Mouse (Mus musculus) adrenal gland, postnatal 25 days (tissue): ENCODE measurements around the gene Comt. TPM values are rescaled to one million over a fixed set of nuclear protein-coding genes. Genes with fewer than 3 reads are reported as not detected.

Experiments
- DNase-seq: peaks from one replicate; pipeline ENCODE4 v3.0.0; 2021; ENCODE audit warnings: mixed read lengths
- long read RNA-seq: library from polyadenylated mRNA; stranded (forward); transcript quantifications from one replicate; pipeline ENCODE4 v2.0.0, GENCODE M21; 2021
- total RNA-seq: library from RNA; stranded (reverse); gene quantifications from 2 replicates; pipeline ENCODE4 v1.2.3, GENCODE M21; 2021

Comt gene
- 147 and 150 TPM in 2 replicates for total RNA-seq
- long read RNA-seq, transcript Comt-204 (5 exons, 1,978 nt): minor isoform, 72 of 413 reads
- long read RNA-seq, transcript Comt-201 (6 exons, 1,397 nt): major isoform, 110 of 413 reads
- long read RNA-seq, transcript Comt-202 (5 exons, 1,866 nt): minor isoform, 55 of 413 reads
- long read RNA-seq, partial matches to known transcripts: 91 of 413 reads
- long read RNA-seq, other reads (novel, unspliced or antisense): 85 of 413 reads

DNA sequence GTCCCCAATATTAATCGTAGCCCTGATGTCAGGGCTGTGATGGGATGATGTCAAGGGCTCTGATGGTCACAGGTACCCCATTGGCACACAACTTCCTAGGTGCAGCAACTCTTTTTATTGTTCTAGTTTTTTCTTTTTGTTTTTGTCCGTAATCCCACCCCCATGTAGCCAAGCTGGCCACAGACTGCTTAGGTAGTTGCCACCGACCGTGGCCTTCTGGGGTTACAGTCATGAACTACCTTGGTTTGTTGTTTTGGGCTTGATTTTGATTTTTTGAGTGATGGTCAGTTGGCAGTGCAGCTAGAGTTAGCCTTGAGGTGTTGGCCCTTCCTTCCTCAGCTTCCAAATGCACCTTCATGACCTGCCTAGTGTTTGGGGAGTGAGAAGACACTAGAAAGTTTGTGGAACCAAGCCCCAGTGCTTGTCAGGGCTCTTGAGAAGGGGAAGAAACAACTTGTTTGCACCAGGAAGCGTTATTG, at the start of gene Comt:
TSS of gene Comt (minus strand) at position 51 of the 479 bp plus-strand sequence.
- no peak for DNase-seq

DNA sequence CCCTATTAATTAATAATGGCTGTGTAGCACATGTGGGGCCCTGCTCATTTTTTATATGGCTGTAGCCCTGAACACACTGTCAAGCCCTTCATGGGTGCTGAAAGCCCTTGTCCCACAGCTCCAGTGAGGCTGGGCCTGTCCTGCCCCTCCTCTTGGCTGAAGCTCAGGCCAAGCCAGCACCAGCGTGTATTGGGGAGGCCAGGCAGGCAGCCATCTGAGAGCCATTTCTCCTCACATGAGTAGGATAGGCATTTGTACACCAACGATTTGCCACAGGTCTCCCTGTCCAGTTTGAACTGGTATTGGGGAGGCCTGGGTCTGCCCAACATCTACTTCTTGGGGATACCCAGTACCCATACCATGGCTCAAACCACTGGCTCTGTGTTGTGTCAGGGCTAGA, 47.4 kb upstream of the Comt start:
- DNase-seq: no peak

DNA sequence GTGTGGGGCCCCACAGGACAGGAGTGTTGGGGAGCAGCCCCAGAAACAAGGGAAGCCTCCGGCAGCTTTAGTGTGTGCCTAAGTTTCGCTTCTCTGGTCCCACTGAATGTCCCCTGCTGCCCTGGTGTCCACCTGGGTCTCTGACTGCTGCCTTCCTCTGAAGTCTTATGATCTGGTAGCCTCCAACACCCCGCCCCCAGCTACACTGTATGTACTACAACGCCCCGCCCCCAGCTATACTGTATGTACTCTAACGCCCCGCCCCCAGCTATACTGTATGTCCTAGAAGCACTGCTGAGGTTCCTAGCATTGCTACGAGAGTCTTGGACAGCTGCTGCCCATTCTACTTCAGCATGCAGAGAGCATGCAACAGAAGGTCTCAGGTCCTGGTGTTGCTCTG, 46.3 kb upstream of the Comt start:
- DNase-seq: no peak

DNA sequence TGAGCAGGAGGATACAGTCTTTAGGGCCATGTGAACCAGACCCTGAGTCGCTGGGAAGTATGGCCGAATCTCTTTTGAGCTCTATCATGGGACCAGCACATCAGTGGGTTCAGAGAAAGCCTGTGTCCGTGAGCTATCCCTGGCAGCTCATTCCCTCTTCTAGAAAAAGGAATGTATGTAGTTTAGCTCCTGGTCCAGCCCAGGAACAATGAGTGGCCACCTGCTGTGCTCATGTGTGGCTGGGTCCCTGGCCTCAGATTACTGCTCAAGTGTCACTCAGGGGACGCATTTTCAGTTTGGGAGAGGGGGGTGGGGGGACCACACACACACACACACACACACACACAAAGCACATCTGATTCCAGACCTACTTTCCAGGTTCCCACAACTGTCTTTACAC, 45.8 kb upstream of the Comt start:
- DNase-seq: no peak

DNA sequence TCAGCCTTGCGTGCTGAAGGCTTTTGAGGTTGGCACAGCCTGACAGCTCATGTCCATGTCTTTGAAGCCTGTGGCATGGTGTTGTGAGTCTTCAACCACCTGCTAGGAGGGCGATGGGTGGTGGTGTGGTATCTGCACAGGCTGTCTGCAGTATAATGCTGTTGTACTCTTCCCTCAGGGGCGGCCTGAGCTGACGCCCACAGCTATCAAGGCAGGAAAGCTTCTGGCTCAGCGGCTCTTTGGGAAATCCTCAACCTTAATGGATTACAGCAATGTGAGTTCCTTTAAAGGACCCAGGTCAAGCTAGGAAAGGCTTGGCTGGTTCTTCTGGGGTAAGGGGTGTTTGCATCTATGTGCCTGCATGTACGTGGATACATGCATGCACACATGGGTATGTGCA, 45.3 kb upstream of the Comt start:
- no peak for DNase-seq

DNA sequence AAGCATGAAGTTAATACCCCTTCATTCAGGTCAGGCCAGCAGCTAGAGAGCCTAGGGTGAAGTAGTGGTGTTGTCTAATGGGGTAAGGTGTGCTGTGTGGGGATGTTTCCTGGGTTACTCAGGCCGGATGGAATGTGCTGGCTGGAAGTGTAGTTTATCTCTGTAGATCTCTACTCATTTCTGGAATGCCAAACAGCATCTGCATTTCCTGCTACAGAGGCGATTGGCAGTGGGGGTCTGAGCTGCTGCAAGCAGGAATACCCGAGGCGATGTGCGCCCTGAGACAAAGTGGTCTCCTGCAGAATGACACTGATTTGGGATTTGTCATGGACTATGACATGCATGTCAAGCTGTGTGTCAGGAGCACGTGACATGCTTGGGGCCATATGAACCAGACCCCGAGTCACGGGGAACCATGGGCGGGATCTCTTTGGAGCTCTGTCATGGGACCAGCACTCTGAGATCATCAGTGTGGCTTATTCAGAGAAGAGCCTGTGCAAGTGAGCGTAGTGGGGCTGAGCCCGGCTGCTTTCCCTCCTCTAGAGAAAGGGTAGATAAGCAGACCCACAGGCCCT, 44.8 kb upstream of the Comt start:
- no peak for DNase-seq

DNA sequence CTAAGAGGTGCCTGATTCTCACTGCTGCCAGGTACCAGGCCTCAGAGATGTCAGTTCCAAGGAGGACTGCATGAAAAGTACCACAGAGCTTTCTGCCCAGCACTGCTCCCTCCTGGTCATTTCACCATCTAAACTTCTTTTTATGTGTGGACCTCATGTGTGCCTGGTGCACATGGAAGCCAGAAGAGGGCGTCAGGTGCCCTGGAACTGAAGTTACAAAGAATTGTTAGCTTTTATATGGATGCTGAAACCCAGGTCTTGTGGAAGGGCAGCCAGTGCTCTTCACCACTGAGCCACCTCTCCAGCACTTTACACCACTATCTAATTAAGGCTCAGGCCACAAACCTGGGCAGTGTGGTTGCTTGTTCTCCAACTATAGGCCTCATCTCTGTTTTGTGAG, 44.2 kb upstream of the Comt start:
- no peak for DNase-seq

DNA sequence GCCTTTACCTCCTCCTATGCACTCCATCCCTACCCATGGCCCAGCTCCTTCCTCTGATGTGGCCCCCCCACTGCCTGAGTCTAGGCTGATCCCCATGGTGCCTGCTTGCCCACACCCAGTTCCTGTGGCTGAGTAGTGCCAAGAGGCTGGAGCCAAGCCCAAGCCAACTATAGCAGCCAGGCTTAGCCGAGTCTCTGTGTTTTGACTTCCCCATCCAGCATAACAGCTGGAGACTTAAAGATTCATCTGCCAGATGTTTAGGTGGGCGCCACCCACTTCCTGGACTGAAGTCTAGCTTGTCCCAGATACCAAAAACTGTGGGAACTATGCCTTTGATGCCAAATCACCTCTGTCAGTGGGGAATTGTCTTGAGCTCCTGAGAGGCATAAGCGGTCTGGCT, 37.6 kb upstream of the Comt start:
- DNase-seq: no peak

DNA sequence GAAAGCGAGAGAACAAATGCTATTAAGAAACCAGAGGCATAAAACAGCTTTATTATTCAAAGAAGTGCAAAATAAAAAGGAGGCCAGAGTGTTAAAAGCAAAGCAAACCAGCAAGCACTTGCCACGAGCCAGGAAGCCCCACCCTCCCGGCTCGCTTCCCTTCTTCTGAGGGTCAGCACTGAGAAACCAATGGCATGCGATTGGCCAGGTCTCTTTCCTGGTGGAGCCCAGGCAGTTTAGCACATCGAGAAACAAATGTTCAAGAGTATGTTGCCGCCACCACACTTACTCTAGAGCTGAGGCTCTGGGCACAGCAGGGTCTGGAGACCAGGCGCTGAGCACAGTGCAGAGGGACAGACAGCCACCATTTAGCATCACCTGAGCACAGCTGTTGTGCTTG, 35.9 kb upstream of the Comt start:
- no peak for DNase-seq

DNA sequence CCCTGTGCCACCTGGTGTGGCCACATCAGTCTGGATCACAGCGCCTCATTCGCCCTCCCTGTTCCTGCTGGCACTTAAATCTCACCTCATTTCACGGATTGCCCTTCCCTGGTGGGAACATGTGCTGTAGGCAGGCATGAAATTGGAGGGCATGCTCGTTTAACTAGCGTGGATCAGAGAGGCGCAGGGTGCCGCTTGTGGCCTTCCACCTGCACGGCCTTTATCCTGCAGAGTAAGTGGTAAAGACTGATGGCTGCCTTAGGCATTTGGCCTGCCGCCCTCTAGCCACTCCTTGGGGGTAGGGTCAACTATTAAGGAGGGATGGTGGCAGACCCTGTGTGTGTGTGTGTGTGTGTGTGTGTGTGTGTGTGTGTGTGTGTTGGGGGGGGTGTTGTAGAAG, 35.4 kb upstream of the Comt start:
- no peak for DNase-seq

DNA sequence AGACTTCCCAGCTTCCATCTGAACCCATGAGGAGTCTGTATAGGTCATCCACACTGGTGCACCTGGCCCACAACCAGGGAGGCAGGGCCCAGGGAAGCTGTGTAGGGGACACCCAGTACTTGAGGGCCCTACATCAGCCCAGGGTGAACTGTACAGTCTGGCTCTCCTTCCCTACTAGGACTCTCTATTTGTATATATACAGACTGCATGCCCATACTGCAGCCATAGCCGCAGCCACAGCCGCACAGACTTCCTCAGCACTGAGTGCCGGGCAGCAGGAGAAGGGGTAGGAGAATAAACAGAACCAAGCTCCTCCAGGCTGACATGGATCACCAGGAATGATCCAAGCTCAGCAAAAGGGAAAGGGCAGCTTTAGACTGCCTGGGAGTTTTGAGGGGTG, 34.2 kb upstream of the Comt start:
- no peak for DNase-seq

DNA sequence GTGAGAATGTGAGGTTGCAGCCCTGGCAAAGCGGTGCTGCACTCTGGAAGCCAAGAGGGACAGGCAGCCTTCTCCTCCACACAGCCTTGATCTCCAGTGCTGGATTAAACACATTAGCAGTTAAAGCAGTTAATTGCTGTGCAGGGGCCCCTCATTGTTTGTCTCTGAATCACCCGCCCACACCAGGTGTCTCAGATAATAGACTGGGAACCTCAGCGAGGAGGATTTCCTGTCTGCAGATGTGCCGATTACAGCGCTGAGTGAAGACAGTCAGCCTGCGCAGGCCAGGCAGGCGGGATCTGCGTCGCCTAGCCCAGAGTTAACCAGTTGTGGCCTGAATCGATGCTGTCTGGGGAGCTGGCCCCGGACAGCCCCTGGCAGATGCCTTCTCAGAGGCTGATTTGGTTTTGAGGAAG, 33.3 kb upstream of the Comt start:
- DNase-seq: no peak

DNA sequence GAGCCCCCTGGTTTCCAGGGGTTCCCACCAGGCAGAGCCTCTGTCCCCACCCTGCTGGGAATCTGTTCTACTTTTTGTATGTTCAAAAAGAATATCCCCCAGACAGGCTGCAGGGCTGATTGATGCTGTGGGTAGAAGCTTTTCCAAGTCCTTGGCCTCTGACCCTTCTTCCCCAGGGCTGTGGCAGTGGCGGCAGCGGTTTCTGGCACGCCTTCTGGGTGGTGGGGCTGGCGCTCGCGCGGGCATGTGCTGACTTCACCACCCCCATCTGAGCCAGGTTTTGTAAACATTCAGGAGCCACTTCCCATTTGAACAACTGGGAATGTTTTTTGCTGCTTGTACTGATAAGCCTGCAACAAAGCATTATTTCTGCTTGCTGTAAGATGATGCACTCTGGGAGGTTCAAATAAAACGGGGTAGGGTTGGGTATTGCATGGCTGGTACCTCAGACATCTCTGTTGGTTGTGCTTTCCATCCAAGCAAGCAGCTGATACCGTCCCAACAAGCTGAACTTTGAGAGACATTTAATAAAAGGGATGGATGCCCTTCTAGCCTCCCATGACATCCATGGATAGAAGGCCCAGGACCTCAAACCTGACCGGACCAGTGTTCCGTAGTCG, 32.8 kb upstream of the Comt start:
- DNase-seq: peak; percentile 41

DNA sequence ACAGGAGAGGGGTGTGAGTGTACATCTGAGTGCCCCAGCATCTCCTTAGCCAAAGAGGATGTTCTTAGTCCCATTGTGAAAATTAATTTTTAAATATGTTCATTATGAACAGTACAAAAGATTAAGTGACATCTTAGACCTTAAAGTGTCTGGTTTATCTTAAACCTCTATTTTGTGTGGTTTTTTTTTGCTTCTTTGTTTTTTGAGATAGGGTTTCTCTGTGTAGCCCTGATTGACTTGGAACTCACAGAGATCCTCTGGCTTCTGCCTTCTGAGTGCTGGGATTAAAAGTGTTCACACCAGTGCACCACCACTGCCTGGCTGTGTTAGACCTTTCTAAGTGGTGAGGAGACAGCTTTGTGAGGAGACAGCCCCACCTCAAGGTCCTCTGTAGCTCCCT, 32.0 kb upstream of the Comt start:
- no peak for DNase-seq

DNA sequence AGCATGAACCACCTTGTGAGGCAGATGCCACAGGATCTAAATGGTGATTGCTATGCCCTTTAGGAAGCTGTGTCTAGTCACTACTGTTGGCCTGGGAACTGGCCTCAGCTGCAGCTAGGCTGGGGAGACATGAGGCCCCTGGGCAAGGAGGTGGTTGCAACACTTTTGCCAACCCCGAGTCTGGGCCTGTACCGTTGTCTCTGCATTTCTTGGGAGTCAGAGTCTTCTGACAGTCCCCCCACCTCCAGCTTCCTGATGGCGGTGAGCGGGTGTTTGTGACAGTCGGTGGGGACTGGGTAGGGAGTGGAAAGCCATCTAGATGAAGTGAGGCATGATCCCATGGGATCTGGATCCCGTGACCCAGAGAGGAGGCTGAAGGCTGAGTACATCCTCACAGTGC, 28.8 kb upstream of the Comt start:
- DNase-seq: no peak

DNA sequence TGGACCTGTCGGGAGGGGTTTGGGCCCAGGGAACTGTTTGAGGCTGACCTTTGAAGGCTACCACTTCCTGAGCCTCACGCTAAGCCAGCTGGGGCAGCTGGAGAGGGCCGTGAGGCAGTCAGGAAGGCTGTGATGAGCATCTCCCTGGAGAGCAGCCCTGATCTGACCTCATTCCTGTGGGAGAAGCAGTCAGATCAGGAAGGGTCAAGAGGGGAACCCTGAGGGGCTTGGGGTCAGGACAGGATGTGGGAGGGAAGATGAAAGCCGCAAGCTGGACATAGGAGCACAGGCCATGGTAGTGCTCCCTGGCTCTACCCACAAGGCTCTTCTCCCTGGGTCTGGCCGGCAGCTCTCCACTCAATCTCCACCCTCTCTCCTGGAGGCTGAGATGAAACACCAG, 27.2 kb upstream of the Comt start:
- DNase-seq: no peak

DNA sequence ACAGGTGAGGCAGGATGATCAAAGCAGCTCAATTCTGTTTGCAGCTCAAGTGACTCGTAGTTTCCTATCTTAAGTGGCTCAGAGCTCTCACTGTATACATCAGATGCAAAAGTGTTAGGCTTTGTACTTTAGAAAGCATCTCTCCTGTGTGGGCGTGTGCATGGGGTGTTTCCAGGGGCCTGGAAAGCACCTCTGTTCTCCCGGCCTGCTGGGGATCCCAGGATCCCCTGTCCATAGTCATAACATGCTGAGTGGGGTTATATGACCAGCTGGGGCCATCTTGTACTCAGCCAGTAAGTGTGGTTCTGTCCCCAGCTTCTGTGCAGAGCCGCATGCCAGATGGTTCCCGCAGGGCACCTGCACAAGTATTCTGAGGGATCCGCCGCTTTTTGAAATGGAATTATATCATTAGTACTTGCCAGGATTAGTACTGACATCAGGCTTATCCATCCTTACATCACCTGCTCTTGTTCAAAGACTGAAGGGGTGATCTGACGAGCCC, 25.8 kb upstream of the Comt start:
- DNase-seq: no peak

DNA sequence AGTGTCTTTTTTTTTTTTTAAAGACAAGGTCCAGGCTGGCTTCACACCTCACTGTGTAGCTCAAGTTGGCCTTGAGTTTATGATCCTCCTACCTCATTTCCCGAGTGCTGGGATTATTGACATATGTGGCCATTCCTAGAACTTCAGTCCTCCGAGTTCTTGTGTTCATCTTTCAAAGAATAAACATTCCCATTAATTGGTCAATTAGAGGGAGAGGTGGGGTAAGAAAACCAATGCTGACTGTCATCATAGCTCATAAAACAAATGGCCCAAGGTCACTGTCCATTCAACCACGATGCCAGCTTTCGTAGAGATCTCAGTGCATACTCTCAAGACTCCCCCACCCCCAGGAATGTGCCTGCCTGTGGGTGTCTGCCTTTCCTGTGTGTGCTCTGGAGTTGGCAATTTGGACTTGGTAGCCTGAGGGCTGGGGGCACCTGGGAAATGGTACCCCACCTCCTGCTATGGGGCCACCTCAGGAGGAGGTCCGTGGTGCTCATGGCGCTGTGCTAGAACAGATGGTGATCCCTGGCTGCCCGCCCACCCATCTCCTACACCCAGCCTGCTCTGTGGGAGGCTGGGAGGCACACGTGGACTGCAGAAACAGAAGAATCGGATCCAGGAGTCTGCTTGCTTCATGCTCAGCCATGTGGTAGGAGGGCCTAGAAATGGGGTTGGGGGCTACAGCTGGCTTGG, 25.0 kb upstream of the Comt start:
- no peak for DNase-seq

DNA sequence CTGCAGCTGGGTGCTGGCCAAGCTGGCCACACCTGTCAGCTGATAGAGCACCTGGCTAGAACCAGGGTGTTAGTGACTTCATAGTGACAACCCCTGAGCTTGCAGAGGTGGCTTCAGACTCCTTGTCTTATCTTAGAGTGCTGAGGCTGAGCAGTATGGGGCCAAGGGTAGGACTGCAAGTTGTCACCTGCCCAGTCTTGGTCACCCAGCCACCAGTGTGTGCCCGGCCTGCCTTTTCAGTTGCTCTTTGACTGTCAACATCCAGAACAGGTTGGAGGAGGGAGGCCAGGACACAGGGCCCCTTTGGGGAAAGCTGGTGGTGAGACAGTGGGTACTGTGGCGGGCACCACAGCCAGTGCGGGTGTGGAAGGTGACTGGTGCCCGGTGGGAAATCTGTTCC, 22.4 kb upstream of the Comt start:
- no peak for DNase-seq

DNA sequence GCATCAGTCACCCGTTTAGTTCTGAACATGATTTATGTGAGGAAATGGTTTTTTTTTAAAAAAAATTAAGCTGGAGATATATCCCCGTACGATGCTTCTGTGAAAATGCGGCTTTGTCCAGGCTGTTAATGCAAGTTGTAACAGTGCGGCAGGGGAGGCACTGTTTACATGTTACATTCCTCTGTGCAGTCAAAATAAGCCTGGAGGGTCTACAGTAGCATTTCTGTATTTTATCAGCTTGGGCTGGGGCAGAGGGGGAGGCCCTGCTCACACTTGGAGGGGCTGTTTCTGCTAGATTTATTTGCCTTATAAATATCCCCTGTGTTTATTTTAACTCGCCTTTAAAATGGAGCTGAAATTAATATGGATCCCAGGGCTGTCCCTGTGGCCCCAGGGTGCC, 21.5 kb upstream of the Comt start:
- DNase-seq: no peak

DNA sequence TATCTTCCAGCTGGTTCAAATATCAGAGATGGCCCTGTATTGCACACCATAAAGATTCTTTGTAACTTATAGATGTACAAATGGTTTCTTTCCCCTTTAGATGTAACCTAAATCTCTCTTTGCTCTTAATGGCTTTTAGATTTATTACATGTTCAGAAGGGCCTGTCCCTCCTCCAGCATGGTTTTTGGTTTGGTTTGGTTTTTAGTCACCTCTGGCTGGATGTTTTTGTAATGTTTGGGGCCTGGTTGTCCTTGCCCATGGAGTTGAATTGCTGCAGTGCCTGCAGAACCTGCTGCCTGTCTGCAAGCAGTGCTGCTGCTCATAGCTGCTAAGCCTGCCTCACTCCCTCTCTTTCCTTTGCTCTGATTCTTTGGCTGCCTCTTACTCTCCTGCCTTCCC, 20.6 kb upstream of the Comt start:
- no peak for DNase-seq

DNA sequence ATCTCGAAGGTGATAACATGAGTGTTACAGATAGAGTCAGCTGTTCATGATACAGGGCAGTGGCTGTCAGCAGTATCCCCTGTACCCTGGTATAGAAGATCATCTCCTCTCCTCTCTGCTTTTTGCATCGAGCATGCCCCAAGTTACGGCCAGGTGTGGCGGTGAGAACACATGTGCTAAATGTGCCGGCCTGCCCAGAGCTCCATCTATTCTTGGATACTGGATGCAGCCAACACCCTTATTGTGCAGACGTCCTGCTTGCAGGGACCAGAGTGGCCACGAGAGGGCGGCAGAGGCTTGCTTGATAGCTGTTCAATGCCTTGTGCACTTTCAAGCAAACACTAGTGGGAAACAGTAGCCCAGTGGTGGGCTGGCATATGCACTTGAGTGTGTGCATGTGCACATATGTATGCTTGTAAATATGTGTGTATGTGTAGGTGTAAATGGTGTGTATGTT, 16.8 kb upstream of the Comt start:
- peak; percentile 95 for DNase-seq

DNA sequence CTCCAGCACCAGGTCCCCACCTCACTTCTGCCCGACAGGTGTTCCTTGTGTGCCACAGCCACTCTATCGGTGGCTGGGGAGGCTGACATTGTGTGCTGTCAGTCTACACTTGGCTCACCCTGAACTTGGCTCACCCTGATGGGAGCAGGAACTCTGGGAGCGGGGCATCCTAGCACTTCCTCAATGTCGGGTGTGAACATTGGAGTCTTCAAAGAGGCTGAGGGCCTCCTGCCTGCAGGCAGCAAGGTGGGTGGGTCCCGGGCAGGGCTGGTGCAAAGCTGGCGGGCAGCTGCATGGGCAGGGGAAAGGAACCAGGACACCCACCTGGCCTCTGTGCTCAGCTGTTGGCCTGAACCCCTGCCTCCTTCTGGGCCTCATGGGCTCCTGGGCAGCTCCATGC, 9.5 kb upstream of the Comt start:
- no peak for DNase-seq
